Mouse (Mus musculus) midbrain, embryonic 13.5 days (tissue): Measurements from ENCODE around the gene Wfs1. TPM values are rescaled to one million over a fixed set of nuclear protein-coding genes. Genes with fewer than 3 reads are reported as not detected.

Experiments used
- ATAC-seq: fragments of 200-750 bp; cut with Nextera tagmentation; 2 replicates; pipeline ENCODE4 v1.8.0; 2017; ENCODE audit warnings: mild to moderate bottlenecking, moderate TSS enrichment, moderate library complexity
- H3K27ac ChIP-seq: fragments of 300-500 bp; sonication (generic); 2 replicates; pipeline ENCODE4 v1.5.1; 2015; ENCODE audit warnings: inconsistent platforms, mild to moderate bottlenecking, moderate library complexity
- H3K27me3 ChIP-seq: fragments of 300-500 bp; sonication (generic); 2 replicates; pipeline ENCODE4 v1.6.1; 2015; ENCODE audit warnings: mild to moderate bottlenecking, inconsistent platforms
- H3K36me3 ChIP-seq: fragments of 300-500 bp; sonication (generic); 2 replicates; pipeline ENCODE4 v1.6.1; 2015; ENCODE audit warnings: mild to moderate bottlenecking, inconsistent platforms
- H3K4me1 ChIP-seq: fragments of 300-500 bp; sonication (generic); replicated peaks from 2 replicates; pipeline ENCODE4 v1.6.1; 2015; ENCODE audit warnings: inconsistent platforms
- H3K4me2 ChIP-seq: fragments of 300-500 bp; sonication (generic); replicated peaks from 2 replicates; pipeline ENCODE4 v1.6.1; 2015; ENCODE audit warnings: moderate library complexity, mild to moderate bottlenecking, inconsistent platforms
- H3K4me3 ChIP-seq: fragments of 300-500 bp; sonication (generic); replicated peaks from 2 replicates; pipeline ENCODE4 v1.5.1; 2015; ENCODE audit warnings: mild to moderate bottlenecking, inconsistent platforms
- H3K9ac ChIP-seq: fragments of 300-500 bp; sonication (generic); replicated peaks from 2 replicates; pipeline ENCODE4 v1.6.1; 2015; ENCODE audit warnings: mild to moderate bottlenecking, inconsistent platforms
- H3K9me3 ChIP-seq: fragments of 300-500 bp; sonication (generic); 2 replicates; pipeline ENCODE4 v1.6.1; 2016; ENCODE audit warnings: mild to moderate bottlenecking, inconsistent platforms
- WGBS: fragments of 180-500 bp; shearing (Covaris S2); methylation state at CpG from one replicate; pipeline ENCODE4 v1.1.7; 2015; 5-methylcytosine and 5-hydroxymethylcytosine counted together
- polyA plus RNA-seq: library from polyadenylated mRNA; unstranded; fragments of >200 nt; fragmentation: Nextera tagmentation; extraction: Ambion mirVana; gene quantifications from 2 replicates; pipeline ENCODE4 v1.2.1, GENCODE M21; 2015

The Wfs1 gene
- polyA plus RNA-seq, 1 experiment from 2014 or later = 6.5 TPM

DNA sequence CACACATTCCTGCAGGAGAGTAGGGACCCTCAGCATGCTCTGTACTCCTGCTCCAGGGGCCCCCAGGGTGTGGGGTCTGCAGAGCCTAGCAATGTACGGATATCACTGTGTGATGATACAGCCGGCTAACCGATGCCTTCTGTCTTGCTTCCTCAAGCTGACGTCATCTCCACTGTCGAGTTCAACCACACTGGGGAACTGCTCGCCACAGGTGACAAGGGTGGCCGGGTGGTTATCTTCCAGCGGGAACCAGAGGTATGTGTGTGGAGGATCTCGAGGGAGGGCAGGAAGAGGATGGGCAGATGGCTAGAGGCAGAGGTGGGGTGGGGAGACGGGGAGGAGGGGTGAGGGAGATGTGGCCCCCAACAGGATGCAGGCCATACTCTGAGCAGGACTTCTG, 66.2 kb downstream of the Wfs1 start:
- H3K4me3 ChIP-seq = no peak overlapping the region
- peaks cover 21% of the 10 kb centered on the region for H3K4me1 ChIP-seq
- H3K9me3 ChIP-seq = no peaks in the 10 kb centered on the region
- ATAC-seq = no peak
- H3K27me3 ChIP-seq = no peaks in the 10 kb centered on the region
- no peak overlapping the region for H3K4me2 ChIP-seq
- WGBS = 83% methylated on average over 10 of the region's 10 CpGs
- no peak overlapping the region for H3K9ac ChIP-seq
- H3K36me3 ChIP-seq = no peaks in the 10 kb centered on the region
- no peak overlapping the region for H3K27ac ChIP-seq

DNA sequence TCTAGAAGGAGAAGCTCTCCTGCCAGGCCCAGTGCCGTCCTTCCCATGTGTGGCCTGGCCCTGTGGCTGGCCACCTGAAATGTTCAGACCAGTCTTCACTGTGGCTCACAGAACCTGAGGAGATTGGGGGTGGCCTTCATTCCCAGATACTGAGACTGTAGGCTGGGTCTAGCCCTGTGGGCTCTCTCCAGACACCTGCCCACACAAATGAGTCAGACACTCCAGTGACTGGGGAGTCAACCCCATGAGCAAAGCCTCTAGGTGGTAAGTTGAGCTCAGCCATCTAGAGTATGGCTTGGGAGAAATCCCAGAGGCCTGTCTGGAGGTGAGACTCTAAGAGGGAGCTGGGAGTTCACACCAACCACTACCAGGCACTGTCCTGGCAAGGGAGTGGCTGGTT, 67.1 kb downstream of the Wfs1 start:
- WGBS = 93% methylated on average over 1 of the region's 1 CpGs
- no peak for ATAC-seq
- no peaks in the 10 kb centered on the region for H3K9me3 ChIP-seq
- H3K4me3 ChIP-seq = no peak overlapping the region
- peaks cover 21% of the 10 kb centered on the region for H3K4me1 ChIP-seq
- no peak overlapping the region for H3K27ac ChIP-seq
- no peak overlapping the region for H3K4me2 ChIP-seq
- H3K36me3 ChIP-seq = no peaks in the 10 kb centered on the region
- no peak overlapping the region for H3K9ac ChIP-seq
- no peaks in the 10 kb centered on the region for H3K27me3 ChIP-seq

DNA sequence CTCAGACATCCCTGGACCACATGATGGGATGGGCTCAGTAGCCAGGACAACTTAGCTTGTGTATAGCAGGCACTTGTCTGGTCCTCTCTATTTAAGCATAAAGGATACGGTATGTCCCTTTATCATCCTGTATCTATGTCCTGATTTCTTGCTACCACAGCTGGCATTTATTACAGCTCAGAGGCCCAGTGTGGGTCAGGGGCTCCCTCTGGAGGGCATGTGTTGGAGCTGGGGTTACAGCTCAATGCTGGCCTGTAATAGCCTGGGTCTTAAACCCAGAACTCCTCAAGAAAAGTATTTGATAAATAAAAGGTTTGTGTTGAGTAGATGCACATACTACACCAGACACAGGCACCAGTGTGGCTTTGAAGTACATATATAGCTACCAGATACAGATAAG, 68.9 kb downstream of the Wfs1 start:
- no peak overlapping the region for H3K9ac ChIP-seq
- WGBS = 36% methylated on average over 1 of the region's 1 CpGs
- no peaks in the 10 kb centered on the region for H3K9me3 ChIP-seq
- no peak overlapping the region for H3K4me3 ChIP-seq
- peaks cover 21% of the 10 kb centered on the region for H3K4me1 ChIP-seq
- ATAC-seq = 0 out of 2 replicates have a peak, but pooled peaks have one; percentile 13
- no peak overlapping the region for H3K4me2 ChIP-seq
- H3K36me3 ChIP-seq = no peaks in the 10 kb centered on the region
- H3K27me3 ChIP-seq = no peaks in the 10 kb centered on the region
- H3K27ac ChIP-seq = no peak overlapping the region

DNA sequence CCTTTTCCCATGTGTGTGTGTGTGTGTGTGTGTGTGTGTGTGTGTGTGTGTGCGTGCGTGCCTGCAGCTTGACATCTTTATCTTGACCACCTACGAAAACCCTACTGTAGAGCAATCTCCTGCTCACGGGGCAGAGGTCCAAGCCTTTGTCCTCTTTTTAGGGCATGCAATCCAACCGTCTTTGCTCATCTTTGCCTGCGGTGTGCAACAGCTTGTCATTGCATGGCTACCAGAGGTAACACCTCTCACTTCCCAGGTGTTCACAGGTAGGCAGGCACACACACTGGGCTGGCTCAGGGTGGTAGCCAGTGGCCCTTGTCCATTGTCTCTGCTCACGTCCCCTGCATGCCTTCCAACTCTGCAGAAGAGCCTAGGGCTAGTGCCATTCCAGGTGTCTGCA, 71.0 kb downstream of the Wfs1 start:
- Histone ChIP-seq H3K4me1 (peaks cover 15% of the 10 kb centered on the region), H3K9ac (no peak overlapping the region), H3K27ac (no peak overlapping the region), H3K4me3 (no peak overlapping the region), H3K9me3 (no peaks in the 10 kb centered on the region), H3K27me3 (no peaks in the 10 kb centered on the region), H3K4me2 (no peak overlapping the region), H3K36me3 (no peaks in the 10 kb centered on the region)
- no peak for ATAC-seq
- WGBS = 78% methylated on average over 7 of the region's 7 CpGs

DNA sequence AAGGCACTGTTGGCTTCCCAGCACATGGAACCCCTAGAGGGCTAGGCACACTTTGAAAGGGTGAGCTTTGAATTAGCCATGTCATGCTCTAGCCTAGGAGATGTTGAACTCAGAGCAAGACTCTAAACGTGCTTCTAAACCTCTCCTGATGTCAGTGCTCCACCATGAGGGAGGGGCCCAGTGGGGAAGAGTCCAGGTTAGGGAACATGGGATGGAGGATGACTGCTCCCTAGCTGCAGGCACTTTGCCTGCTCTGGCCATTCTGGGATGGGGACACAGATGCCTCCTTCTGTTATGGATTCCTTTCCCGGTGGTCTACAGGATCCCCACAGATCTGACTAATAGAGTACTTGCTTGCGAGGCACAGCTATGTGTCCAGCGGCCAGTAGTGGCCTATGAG, 71.8 kb downstream of the Wfs1 start:
- Histone ChIP-seq H3K4me1 (peaks cover 15% of the 10 kb centered on the region), H3K4me3 (no peak overlapping the region), H3K9me3 (no peaks in the 10 kb centered on the region), H3K27me3 (no peaks in the 10 kb centered on the region), H3K9ac (no peak overlapping the region), H3K36me3 (no peaks in the 10 kb centered on the region), H3K4me2 (no peak overlapping the region), H3K27ac (no peak overlapping the region)
- WGBS = 77% methylated on average over 4 of the region's 4 CpGs
- no peak for ATAC-seq

DNA sequence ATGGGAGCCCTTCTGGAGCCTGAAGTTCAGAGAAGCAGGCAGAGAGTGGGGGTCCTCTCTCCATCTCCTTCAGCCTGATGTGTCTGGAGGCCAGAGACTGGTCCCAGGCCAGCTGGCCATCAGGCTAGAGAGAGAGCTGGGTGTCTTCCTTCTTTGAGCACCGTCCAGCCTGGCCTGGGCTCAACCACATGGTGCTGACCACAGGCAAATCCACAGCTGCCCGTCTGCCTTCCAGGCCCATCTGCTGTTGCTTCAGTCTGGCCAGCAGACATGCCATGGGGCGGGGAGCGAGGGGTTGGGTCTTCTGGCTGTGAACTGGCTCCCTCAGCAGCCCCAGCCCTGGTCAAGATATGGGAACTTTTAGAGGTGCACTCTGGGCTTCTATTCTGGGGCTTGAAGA, 72.4 kb downstream of the Wfs1 start:
- Histone ChIP-seq H3K36me3 (no peaks in the 10 kb centered on the region), H3K9me3 (no peaks in the 10 kb centered on the region), H3K27me3 (no peaks in the 10 kb centered on the region), H3K27ac (no peak overlapping the region), H3K4me2 (no peak overlapping the region), H3K4me3 (no peak overlapping the region), H3K4me1 (peaks cover 15% of the 10 kb centered on the region), H3K9ac (no peak overlapping the region)
- no peak for ATAC-seq
- WGBS = 95% methylated on average over 4 of the region's 4 CpGs

Other genes starting within 250 kb of the Wfs1 start
- gene Bloc1s4, start 240.6 kb downstream of the Wfs1 start, polyA plus RNA-seq = 23.7 and 27.6 TPM in 2 replicates
- 296 and 302 TPM in 2 replicates for gene Mrfap1, start 192.4 kb downstream of the Wfs1 start, polyA plus RNA-seq
- 8.2 and 10.2 TPM in 2 replicates for gene Man2b2, start 158.6 kb downstream of the Wfs1 start, polyA plus RNA-seq
- gene Ppp2r2c, start 120.7 kb downstream of the Wfs1 start, polyA plus RNA-seq = 11.3 and 12.2 TPM in 2 replicates
- 1.1 and 1.3 TPM in 2 replicates for gene Gm1043, start 96.2 kb upstream of the Wfs1 start, polyA plus RNA-seq